Mouse (Mus musculus): ENCODE measurements at regions not wholly inside any gene's neighbourhood (a gene's known extent, or its start where the extent isn't known, plus 50 kb on each side); places are given as distances from the start of the nearest gene placed in this dataset.
A peak's percentile ranks its signal among the peaks of the same experiment; 100 is the strongest.

GRCm38 (mm10) chr14:46191639-46192399 is 187.4 kb upstream of the Gm15217 start:
- Histone ChIP-seq H3K4me3 (ENCODE audit: low read depth, low read length) (no peak overlapping the region), H3K9me3 (replicated peaks; ENCODE audit: control insufficient read depth, low read length) (no peaks in the 10 kb centered on the region), H3K4me2 (ENCODE audit: low read depth, low read length) (no peak overlapping the region), H3K27me3 (ENCODE audit: control insufficient read depth, insufficient read depth, low read depth, low read length) (no peaks in the 10 kb centered on the region), H3K36me3 (ENCODE audit: control insufficient read depth, insufficient read depth) (no peaks in the 10 kb centered on the region), H3K9ac (ENCODE audit: low read depth, low read length) (no peak overlapping the region), H3K4me1 (ENCODE audit: control insufficient read depth, low read depth, low read length) (no peaks in the 10 kb centered on the region), H3K27ac (ENCODE audit: low read length) (no peak overlapping the region)
- 61% methylated on average over 8 of the region's 8 CpGs for WGBS (ENCODE audit: insufficient replicate concordance)
- ATAC-seq (ENCODE audit: low read depth) = no peak

- Histone ChIP-seq H3K36me3 (ENCODE audit: control insufficient read depth, insufficient read depth) (no peaks in the 10 kb centered on the region), H3K4me1 (ENCODE audit: control insufficient read depth, low read depth, low read length) (no peaks in the 10 kb centered on the region), H3K4me2 (ENCODE audit: low read depth, low read length) (no peak overlapping the region), H3K27me3 (ENCODE audit: control insufficient read depth, insufficient read depth, low read depth, low read length) (no peaks in the 10 kb centered on the region), H3K9me3 (replicated peaks; ENCODE audit: control insufficient read depth, low read length) (no peaks in the 10 kb centered on the region), H3K4me3 (ENCODE audit: low read depth, low read length) (no peak overlapping the region), H3K9ac (ENCODE audit: low read depth, low read length) (no peak overlapping the region), H3K27ac (ENCODE audit: low read length) (no peak overlapping the region)
- no peak for ATAC-seq (ENCODE audit: low read depth)
- WGBS (ENCODE audit: insufficient replicate concordance) = 45% methylated on average over 4 of the region's 4 CpGs
Measured at GRCm38 (mm10) chr14:46193577-46193976, 185.6 kb upstream of the Gm15217 start.

GRCm38 (mm10) chr14:46195939-46196338 is 183.3 kb upstream of the Gm15217 start:
- no peaks in the 10 kb centered on the region for H3K9me3 ChIP-seq (replicated peaks; ENCODE audit: control insufficient read depth, low read length)
- WGBS (ENCODE audit: insufficient replicate concordance) = 28% methylated on average over 6 of the region's 6 CpGs
- no peak overlapping the region for H3K4me3 ChIP-seq (ENCODE audit: low read depth, low read length)
- no peaks in the 10 kb centered on the region for H3K27me3 ChIP-seq (ENCODE audit: control insufficient read depth, insufficient read depth, low read depth, low read length)
- no peak overlapping the region for H3K9ac ChIP-seq (ENCODE audit: low read depth, low read length)
- no peak overlapping the region for H3K27ac ChIP-seq (ENCODE audit: low read length)
- H3K36me3 ChIP-seq (ENCODE audit: control insufficient read depth, insufficient read depth) = no peaks in the 10 kb centered on the region
- no peak for ATAC-seq (ENCODE audit: low read depth)
- H3K4me2 ChIP-seq (ENCODE audit: low read depth, low read length) = no peak overlapping the region
- H3K4me1 ChIP-seq (ENCODE audit: control insufficient read depth, low read depth, low read length) = no peaks in the 10 kb centered on the region

GRCm38 (mm10) chr14:46202818-46203217 is 176.4 kb upstream of the Gm15217 start:
- no peaks in the 10 kb centered on the region for H3K27me3 ChIP-seq (ENCODE audit: control insufficient read depth, insufficient read depth, low read depth, low read length)
- peak; percentile 51; the same call in 1 of the 2 replicates for ATAC-seq (ENCODE audit: low read depth)
- WGBS (ENCODE audit: insufficient replicate concordance) = 62% methylated on average over 4 of the region's 4 CpGs
- no peaks in the 10 kb centered on the region for H3K9me3 ChIP-seq (replicated peaks; ENCODE audit: control insufficient read depth, low read length)
- no peak overlapping the region for H3K4me2 ChIP-seq (ENCODE audit: low read depth, low read length)
- H3K27ac ChIP-seq (ENCODE audit: low read length) = no peak overlapping the region
- no peaks in the 10 kb centered on the region for H3K36me3 ChIP-seq (ENCODE audit: control insufficient read depth, insufficient read depth)
- no peaks in the 10 kb centered on the region for H3K4me1 ChIP-seq (ENCODE audit: control insufficient read depth, low read depth, low read length)
- no peak overlapping the region for H3K9ac ChIP-seq (ENCODE audit: low read depth, low read length)
- no peak overlapping the region for H3K4me3 ChIP-seq (ENCODE audit: low read depth, low read length)

GRCm38 (mm10) chr14:46220483-46220882 is 158.7 kb upstream of the Gm15217 start:
- Histone ChIP-seq H3K9ac (ENCODE audit: low read depth, low read length) (no peak overlapping the region), H3K4me2 (ENCODE audit: low read depth, low read length) (no peak overlapping the region), H3K27me3 (ENCODE audit: control insufficient read depth, insufficient read depth, low read depth, low read length) (no peaks in the 10 kb centered on the region), H3K27ac (ENCODE audit: low read length) (no peak overlapping the region), H3K9me3 (replicated peaks; ENCODE audit: control insufficient read depth, low read length) (no peaks in the 10 kb centered on the region), H3K4me3 (ENCODE audit: low read depth, low read length) (no peak overlapping the region), H3K36me3 (ENCODE audit: control insufficient read depth, insufficient read depth) (no peaks in the 10 kb centered on the region), H3K4me1 (ENCODE audit: control insufficient read depth, low read depth, low read length) (no peaks in the 10 kb centered on the region)
- 51% methylated on average over 4 of the region's 4 CpGs for WGBS (ENCODE audit: insufficient replicate concordance)
- ATAC-seq (ENCODE audit: low read depth) = no peak

GRCm38 (mm10) chr14:46221897-46222669 is 157.1 kb upstream of the Gm15217 start:
- H3K4me2 ChIP-seq (ENCODE audit: low read depth, low read length) = no peak overlapping the region
- no peaks in the 10 kb centered on the region for H3K27me3 ChIP-seq (ENCODE audit: control insufficient read depth, insufficient read depth, low read depth, low read length)
- no peaks in the 10 kb centered on the region for H3K36me3 ChIP-seq (ENCODE audit: control insufficient read depth, insufficient read depth)
- ATAC-seq (ENCODE audit: low read depth) = peak; percentile 54; the same call in 1 of the 2 replicates
- no peak overlapping the region for H3K27ac ChIP-seq (ENCODE audit: low read length)
- no peaks in the 10 kb centered on the region for H3K9me3 ChIP-seq (replicated peaks; ENCODE audit: control insufficient read depth, low read length)
- no peak overlapping the region for H3K4me3 ChIP-seq (ENCODE audit: low read depth, low read length)
- 52% methylated on average over 4 of the region's 4 CpGs for WGBS (ENCODE audit: insufficient replicate concordance)
- H3K4me1 ChIP-seq (ENCODE audit: control insufficient read depth, low read depth, low read length) = no peaks in the 10 kb centered on the region
- H3K9ac ChIP-seq (ENCODE audit: low read depth, low read length) = no peak overlapping the region

- no peak for ATAC-seq (ENCODE audit: low read depth)
- 59% methylated on average over 6 of the region's 6 CpGs for WGBS (ENCODE audit: insufficient replicate concordance)
- Histone ChIP-seq H3K27ac (ENCODE audit: low read length) (no peak overlapping the region), H3K9me3 (replicated peaks; ENCODE audit: control insufficient read depth, low read length) (no peaks in the 10 kb centered on the region), H3K4me2 (ENCODE audit: low read depth, low read length) (no peak overlapping the region), H3K9ac (ENCODE audit: low read depth, low read length) (no peak overlapping the region), H3K36me3 (ENCODE audit: control insufficient read depth, insufficient read depth) (no peaks in the 10 kb centered on the region), H3K4me3 (ENCODE audit: low read depth, low read length) (no peak overlapping the region), H3K4me1 (ENCODE audit: control insufficient read depth, low read depth, low read length) (no peaks in the 10 kb centered on the region), H3K27me3 (ENCODE audit: control insufficient read depth, insufficient read depth, low read depth, low read length) (no peaks in the 10 kb centered on the region)
Measured at GRCm38 (mm10) chr14:46223008-46223407, 156.2 kb upstream of the Gm15217 start.

- 61% methylated on average over 4 of the region's 4 CpGs for WGBS (ENCODE audit: insufficient replicate concordance)
Measured at GRCm38 (mm10) chr14:46224421-46224950, 154.7 kb upstream of the Gm15217 start.

More at GRCm38 (mm10) chr14:46224421-46224950, 154.7 kb upstream of the Gm15217 start:
- ATAC-seq (ENCODE audit: low read depth) = no peak
- no peaks in the 10 kb centered on the region for H3K27me3 ChIP-seq (ENCODE audit: control insufficient read depth, insufficient read depth, low read depth, low read length)
- H3K36me3 ChIP-seq (ENCODE audit: control insufficient read depth, insufficient read depth) = no peaks in the 10 kb centered on the region
- no peak overlapping the region for H3K4me2 ChIP-seq (ENCODE audit: low read depth, low read length)
- no peak overlapping the region for H3K4me3 ChIP-seq (ENCODE audit: low read depth, low read length)
- no peaks in the 10 kb centered on the region for H3K9me3 ChIP-seq (replicated peaks; ENCODE audit: control insufficient read depth, low read length)
- H3K4me1 ChIP-seq (ENCODE audit: control insufficient read depth, low read depth, low read length) = no peaks in the 10 kb centered on the region
- no peak overlapping the region for H3K9ac ChIP-seq (ENCODE audit: low read depth, low read length)
- no peak overlapping the region for H3K27ac ChIP-seq (ENCODE audit: low read length)

Measured in liver, embryonic 16.5 days (tissue).